In the genomic region with DNA sequence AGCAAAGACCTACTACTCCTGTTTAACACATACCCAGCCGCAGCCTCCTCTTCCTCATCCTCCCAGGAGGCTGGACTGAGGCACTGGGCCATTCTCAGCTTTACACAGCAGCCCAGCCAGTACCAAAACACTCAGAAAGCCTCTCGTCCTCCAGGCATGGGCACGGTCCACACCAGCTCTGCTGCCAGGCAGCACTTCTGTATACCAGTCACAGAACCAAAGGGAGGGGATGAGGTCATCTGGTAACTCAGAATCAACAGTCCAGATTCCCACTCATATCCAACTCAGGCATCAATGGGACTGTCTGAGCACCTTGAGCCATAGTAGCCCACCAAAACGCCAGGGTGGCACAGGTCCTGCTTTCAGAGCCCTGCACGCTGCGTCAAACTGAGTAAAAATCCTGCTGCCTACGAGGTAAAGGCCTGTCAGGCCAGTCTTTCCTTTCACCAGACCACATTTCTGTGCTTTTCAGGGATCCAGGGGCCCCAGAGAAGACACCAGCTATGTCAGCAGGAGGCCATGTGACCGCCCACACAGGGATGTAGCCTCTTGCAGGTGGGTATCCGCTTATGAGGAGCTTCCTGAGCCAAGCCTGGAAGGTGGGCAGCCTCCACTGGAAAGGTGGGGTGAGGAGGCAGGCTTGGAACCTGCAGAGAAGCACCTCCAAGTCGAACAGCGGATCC, we compare ENCODE assay signal across 19 mouse cellular contexts. TPM values are rescaled to one million over a fixed set of nuclear protein-coding genes. Genes with fewer than 3 reads are reported as not detected.
DNase-seq lines count a peak whose midpoint lies in the region; ATAC-seq lines count a peak whose summit lies in the region.
"Had no signal": no experiment of that assay in that cellular context is flagged by ENCODE, and none has a peak within 500 bp of the region (broad histone marks: within the 10 kb centered on the region; RNA-seq: fewer than 3 reads in every experiment).

No protein-coding gene starts in this region.

- no peak for ATAC-seq in hindbrain, embryonic 12.5 days (ENCODE audit: low FRiP score)
- ATAC-seq: forebrain, postnatal 0 days had no signal

- H3K4me1 ChIP-seq in hindbrain, embryonic 10.5 days (replicated peaks), result peaks cover 58% of the 10 kb centered on the region
- peaks cover 44% of the 10 kb centered on the region for H3K4me1 ChIP-seq in hindbrain, embryonic 12.5 days

- H3K9me3 ChIP-seq in hindbrain, embryonic 10.5 days, result no peaks in the 10 kb centered on the region
- H3K9me3 ChIP-seq in hindbrain, embryonic 12.5 days (replicated peaks), result no peaks in the 10 kb centered on the region
- H3K9me3 ChIP-seq: embryonic facial prominence, embryonic 12.5 days; limb, embryonic 10.5 days; neural tube, embryonic 12.5 days had no signal

- no peak for DNase-seq in hindbrain, embryonic 10.5 days (ENCODE audit: low spot score)
- peak; percentile 39 for DNase-seq in testis, postnatal 10 days (ENCODE audit: low spot score)
- DNase-seq in testis, postnatal 14 days (ENCODE audit: low spot score), result no peak
- DNase-seq in induced T-regulatory cell, adult 2 months (ENCODE audit: low read depth), result peak; percentile 28
- no peak for DNase-seq in kidney, postnatal 36 days
- DNase-seq in right cerebral cortex, adult 2 months (ENCODE audit: low spot score in 2 of 2), result no peak
- DNase-seq: adrenal gland, postnatal 10 days; cerebellum, adult 8-10 months; forebrain, postnatal 0 days; heart, postnatal 14 days; lung, adult 2 months; right cerebral cortex, postnatal 14 days had no signal

- H3K27me3 ChIP-seq in hindbrain, embryonic 10.5 days (ENCODE audit: insufficient read depth, poor library complexity, severe bottlenecking), result no peaks in the 10 kb centered on the region
- no peaks in the 10 kb centered on the region for H3K27me3 ChIP-seq in hindbrain, embryonic 12.5 days
- H3K27me3 ChIP-seq: embryonic facial prominence, embryonic 12.5 days; neural tube, embryonic 12.5 days had no signal

- no peak overlapping the region for H3K9ac ChIP-seq in hindbrain, embryonic 12.5 days
- H3K9ac ChIP-seq: embryonic facial prominence, embryonic 12.5 days; forebrain, postnatal 0 days; neural tube, embryonic 12.5 days had no signal

- peaks cover 92% of the 10 kb centered on the region for H3K79me2 ChIP-seq in macrophage (ENCODE audit: inconsistent target)

- 0 out of 2 replicates have a peak overlapping the region, but pooled peaks have one; percentile 16 for H3K4me3 ChIP-seq in hindbrain, embryonic 10.5 days
- no peak overlapping the region for H3K4me3 ChIP-seq in hindbrain, embryonic 12.5 days
- no peak overlapping the region for H3K4me3 ChIP-seq in macrophage (ENCODE audit: inconsistent target)
- H3K4me3 ChIP-seq: embryonic facial prominence, embryonic 12.5 days; limb, embryonic 10.5 days; neural tube, embryonic 12.5 days had no signal

- H3K27ac ChIP-seq in hindbrain, embryonic 10.5 days, result no peak overlapping the region
- H3K27ac ChIP-seq in hindbrain, embryonic 12.5 days, result no peak overlapping the region
- H3K27ac ChIP-seq in macrophage, result peak overlapping the region; percentile 99
- H3K27ac ChIP-seq: embryonic facial prominence, embryonic 12.5 days; limb, embryonic 10.5 days; neural tube, embryonic 12.5 days had no signal

- 93% methylated on average over 11 of the region's 11 CpGs for WGBS in hindbrain, embryonic 10.5 days
- 92% methylated on average over 11 of the region's 11 CpGs for WGBS in hindbrain, embryonic 12.5 days
- WGBS in macrophage (ENCODE audit: missing documents), result 68% methylated on average over 11 of the region's 11 CpGs

- H3K4me2 ChIP-seq in hindbrain, embryonic 12.5 days (replicated peaks), result no peak overlapping the region
- H3K4me2 ChIP-seq: embryonic facial prominence, embryonic 12.5 days; neural tube, embryonic 12.5 days had no signal

- peaks cover 56% of the 10 kb centered on the region for H3K36me3 ChIP-seq in hindbrain, embryonic 10.5 days
- peaks cover 41% of the 10 kb centered on the region for H3K36me3 ChIP-seq in hindbrain, embryonic 12.5 days
- H3K36me3 ChIP-seq in macrophage (ENCODE audit: inconsistent target), result peaks cover 19% of the 10 kb centered on the region

RNA-seq across cellular contexts. Expression of a gene that starts 1.9 kb away (rescaled TPM):
- 37.0 and 42.4 TPM in 2 replicates for polyA plus RNA-seq in hindbrain, embryonic 10.5 days (2016; fragmentation: Nextera tagmentation; extraction: Ambion mirVana)
- 43.9 and 50.0 TPM in 2 replicates for polyA plus RNA-seq in hindbrain, embryonic 12.5 days (2016; fragmentation: Nextera tagmentation; extraction: Ambion mirVana)
- total RNA-seq in macrophage (2018; cell fraction: chromatin; rRNA removed), result 100 to 1,000 TPM; 131 to 498 (median 330) TPM
- 10 to 100 TPM; 27.1 to 83.0 (median 62.4) TPM for total RNA-seq in macrophage (2018; cell fraction: cytosol; rRNA removed)
- 100 to 1,000 TPM in 25 of 26 experiments, 10 to 100 TPM in 1; 90.8 to 277 (median 168) TPM for total RNA-seq in macrophage (2018; cell fraction: nucleus; rRNA removed)
- 37.3 to 77.5 TPM (median 50.4 TPM) in 3 replicates for polyA plus RNA-seq in macrophage (2018)

RNA-seq across cellular contexts. Expression of a gene that starts 6.5 kb away (rescaled TPM):
- polyA plus RNA-seq in hindbrain, embryonic 10.5 days (2016; fragmentation: Nextera tagmentation; extraction: Ambion mirVana), result 23.1 and 26.2 TPM in 2 replicates
- 40.1 TPM in 2 replicates for polyA plus RNA-seq in hindbrain, embryonic 12.5 days (2016; fragmentation: Nextera tagmentation; extraction: Ambion mirVana)
- 100 to 1,000 TPM; 127 to 265 (median 218) TPM for total RNA-seq in macrophage (2018; cell fraction: chromatin; rRNA removed)
- 10 to 100 TPM; 29.7 to 53.1 (median 42.5) TPM for total RNA-seq in macrophage (2018; cell fraction: cytosol; rRNA removed)
- total RNA-seq in macrophage (2018; cell fraction: nucleus; rRNA removed), result 100 to 1,000 TPM; 103 to 262 (median 141) TPM
- 18.1 to 68.2 TPM (median 39.6 TPM) in 3 replicates for polyA plus RNA-seq in macrophage (2018)

RNA-seq across cellular contexts. Expression of a gene that starts 9.2 kb away (rescaled TPM):
- polyA plus RNA-seq in hindbrain, embryonic 10.5 days (2016; fragmentation: Nextera tagmentation; extraction: Ambion mirVana), result 139 and 160 TPM in 2 replicates
- 145 and 148 TPM in 2 replicates for polyA plus RNA-seq in hindbrain, embryonic 12.5 days (2016; fragmentation: Nextera tagmentation; extraction: Ambion mirVana)
- total RNA-seq in macrophage (2018; cell fraction: chromatin; rRNA removed), result 100 to 1,000 TPM; 136 to 537 (median 250) TPM
- 10 to 100 TPM; 15.5 to 47.5 (median 25.2) TPM for total RNA-seq in macrophage (2018; cell fraction: cytosol; rRNA removed)
- total RNA-seq in macrophage (2018; cell fraction: nucleus; rRNA removed), result 100 to 1,000 TPM in 23 of 26 experiments, 10 to 100 TPM in 3; 67.5 to 355 (median 144) TPM
- polyA plus RNA-seq in macrophage (2018), result 23.8 to 69.4 TPM (median 36.2 TPM) in 3 replicates

RNA-seq across cellular contexts. Expression of a gene that starts 16.6 kb away (rescaled TPM):
- 37.6 and 38.7 TPM in 2 replicates for polyA plus RNA-seq in hindbrain, embryonic 10.5 days (2016; fragmentation: Nextera tagmentation; extraction: Ambion mirVana)
- 28.5 and 28.8 TPM in 2 replicates for polyA plus RNA-seq in hindbrain, embryonic 12.5 days (2016; fragmentation: Nextera tagmentation; extraction: Ambion mirVana)
- 1 to 10 TPM in 1 of 26 experiments, under 1 TPM in 1, not detected in 24; 0.36 to 6.1 TPM for total RNA-seq in macrophage (2018; cell fraction: chromatin; rRNA removed)
- under 1 TPM in 11 of 26 experiments, not detected in 15; 0.08 to 0.61 (median 0.15) TPM for total RNA-seq in macrophage (2018; cell fraction: cytosol; rRNA removed)
- total RNA-seq in macrophage (2018; cell fraction: nucleus; rRNA removed), result under 1 TPM in 2 of 26 experiments, not detected in 24; 0.40 to 0.50 TPM
- not detected in 3 replicates for polyA plus RNA-seq in macrophage (2018)

RNA-seq across cellular contexts. Expression of a gene that starts 18.6 kb away (rescaled TPM):
- polyA plus RNA-seq in hindbrain, embryonic 10.5 days (2016; fragmentation: Nextera tagmentation; extraction: Ambion mirVana), result 0.34 and 0.63 TPM in 2 replicates
- polyA plus RNA-seq in hindbrain, embryonic 12.5 days (2016; fragmentation: Nextera tagmentation; extraction: Ambion mirVana), result 1.0 and 1.3 TPM in 2 replicates
- total RNA-seq in macrophage (2018; cell fraction: chromatin; rRNA removed), result 1 to 10 TPM in 2 of 26 experiments, not detected in 24; 2.0 to 2.4 TPM
- not detected for total RNA-seq in macrophage (2018; cell fraction: cytosol; rRNA removed)
- total RNA-seq in macrophage (2018; cell fraction: nucleus; rRNA removed), result not detected
- polyA plus RNA-seq in macrophage (2018), result not detected in 3 replicates
- total RNA-seq: common myeloid progenitor, adult 5-6 weeks; forebrain, postnatal 0 days; gastrocnemius, adult 18-20 months; heart, postnatal 14 days had no signal
- polyA plus RNA-seq: limb, embryonic 10.5 days had no signal

Comparison
In these comparisons a context has a peak if more than half of its experiments do, and no peak if none do; other contexts are left out.
1. DNase-seq: peak in testis, postnatal 10 days (single experiment) and induced T-regulatory cell, adult 2 months (single experiment); none in hindbrain, embryonic 10.5 days (single experiment), testis, postnatal 14 days (single experiment), kidney, postnatal 36 days (0 of 2) and right cerebral cortex, adult 2 months (0 of 2).